Mouse (Mus musculus): ENCODE results near the gene Itgax.

Itgax gene

DNA sequence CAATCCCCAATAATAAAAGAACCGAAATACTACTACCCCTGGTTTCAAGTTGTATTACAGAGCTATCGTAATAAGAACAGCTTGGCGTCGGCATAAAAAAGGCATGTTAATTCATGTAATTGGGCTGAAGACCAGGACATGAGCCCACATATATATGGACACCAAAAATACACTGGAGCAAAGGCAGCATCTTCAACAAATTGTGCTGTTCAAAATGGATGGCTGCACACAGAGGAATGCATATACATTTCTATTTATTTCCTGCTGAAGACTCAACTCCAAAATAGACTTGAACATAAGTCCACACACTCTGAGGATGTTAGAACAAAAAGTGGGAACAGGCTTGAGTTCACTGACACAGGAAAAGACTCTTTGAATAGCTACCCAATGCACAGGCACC, 34.7 kb downstream of the Itgax start:
- DNase-seq, result no peak

DNA sequence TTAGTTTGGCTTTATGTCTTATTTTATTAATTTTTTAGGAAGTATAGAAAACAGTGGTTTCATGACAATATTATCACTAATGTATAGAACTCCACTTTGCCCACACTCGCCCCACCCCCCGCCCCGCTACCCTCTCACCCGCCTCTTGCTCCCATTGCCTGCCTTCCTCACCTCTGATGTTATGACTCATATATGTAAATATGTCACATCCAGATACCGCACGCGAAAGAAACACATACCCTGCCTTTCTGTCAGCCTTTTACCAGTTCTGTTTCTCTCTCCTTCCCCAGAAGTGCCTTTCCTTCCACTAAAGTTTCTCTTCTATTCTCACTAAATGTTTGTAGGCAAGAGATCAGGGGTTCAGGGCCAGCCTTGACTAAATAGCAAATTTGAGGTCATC, 37.0 kb downstream of the Itgax start:
- no peak for DNase-seq

DNA sequence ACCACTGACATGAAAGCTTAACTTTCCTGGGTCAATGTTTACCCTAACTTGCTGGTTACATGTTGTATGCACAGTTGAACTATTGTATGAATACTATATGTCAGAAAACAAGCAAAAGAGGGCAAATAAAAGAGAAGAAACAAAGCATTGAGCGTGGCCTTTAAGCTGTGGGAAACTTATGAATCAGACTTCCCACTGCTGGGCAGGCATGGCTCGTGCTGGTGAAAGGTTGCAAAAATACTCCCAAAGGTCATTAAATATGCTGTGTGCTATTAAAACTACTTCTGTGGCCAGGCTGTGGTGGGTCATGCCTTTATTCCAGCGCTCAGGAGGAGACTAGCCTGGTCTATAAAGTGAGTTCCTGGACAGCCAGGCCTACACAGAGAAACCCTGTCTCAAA, 40.6 kb downstream of the Itgax start:
- DNase-seq, result no peak

DNA sequence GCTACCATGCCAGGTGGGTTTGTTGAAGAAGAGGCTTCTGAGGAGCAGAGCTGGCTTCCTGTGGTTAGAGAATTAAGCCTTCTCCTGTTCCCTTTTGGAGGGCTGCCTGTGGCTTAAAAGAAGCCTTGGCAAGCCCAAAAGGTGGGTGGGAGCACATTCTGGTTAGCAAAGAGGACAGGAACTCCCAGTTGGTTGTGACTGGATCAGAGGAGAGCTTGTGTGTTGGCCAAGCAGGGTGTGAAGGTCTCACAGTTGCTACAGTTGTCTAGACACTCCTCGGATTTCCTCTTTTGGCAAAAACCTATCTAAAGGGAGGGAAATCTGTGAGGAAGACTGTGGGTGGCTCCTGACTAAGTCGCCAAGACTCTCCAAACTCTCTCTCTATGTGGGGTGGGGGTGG, 49.0 kb downstream of the Itgax start:
- no peak for DNase-seq

DNA sequence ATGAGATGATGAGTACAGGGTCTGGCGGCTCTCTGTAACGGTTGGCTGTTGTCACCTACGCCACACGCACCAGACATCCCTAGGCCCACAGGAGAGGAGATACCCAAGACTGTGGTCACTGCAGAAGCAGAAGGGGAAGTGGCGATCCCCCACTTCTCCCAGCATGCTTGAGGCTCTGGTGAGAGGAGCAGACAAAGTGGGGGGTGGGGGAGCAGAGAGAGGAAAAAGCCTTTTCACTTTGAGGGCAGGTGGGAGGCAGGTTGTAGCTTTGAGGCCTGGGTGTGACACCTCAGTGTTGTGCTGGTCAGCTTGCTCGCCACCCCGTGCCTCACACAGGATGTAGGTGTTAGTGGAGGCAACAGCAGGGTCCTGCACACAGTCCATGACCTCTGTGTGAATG, 50.8 kb downstream of the Itgax start:
- peak; percentile 43 for DNase-seq

DNA sequence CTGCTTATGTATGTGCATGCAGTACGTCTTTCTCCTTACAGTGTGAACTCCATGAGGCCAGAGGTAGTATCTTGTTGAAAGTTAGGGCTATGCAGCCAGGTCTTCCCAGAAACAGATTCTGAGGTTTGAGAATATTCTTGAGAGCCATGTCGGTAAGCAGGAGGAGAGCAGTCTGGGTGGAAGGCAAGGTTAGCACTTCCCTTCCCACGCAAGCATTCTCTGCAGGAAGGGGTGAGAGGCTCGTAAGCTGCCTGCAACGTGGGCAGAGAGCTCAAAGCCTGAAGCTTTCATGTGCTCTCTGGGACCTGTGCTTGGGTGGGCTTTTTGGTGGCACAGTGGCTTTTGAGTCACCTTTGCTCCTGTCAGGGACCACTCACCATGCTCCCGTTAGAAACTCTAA, 51.2 kb downstream of the Itgax start:
- peak; percentile 57 for DNase-seq

DNA sequence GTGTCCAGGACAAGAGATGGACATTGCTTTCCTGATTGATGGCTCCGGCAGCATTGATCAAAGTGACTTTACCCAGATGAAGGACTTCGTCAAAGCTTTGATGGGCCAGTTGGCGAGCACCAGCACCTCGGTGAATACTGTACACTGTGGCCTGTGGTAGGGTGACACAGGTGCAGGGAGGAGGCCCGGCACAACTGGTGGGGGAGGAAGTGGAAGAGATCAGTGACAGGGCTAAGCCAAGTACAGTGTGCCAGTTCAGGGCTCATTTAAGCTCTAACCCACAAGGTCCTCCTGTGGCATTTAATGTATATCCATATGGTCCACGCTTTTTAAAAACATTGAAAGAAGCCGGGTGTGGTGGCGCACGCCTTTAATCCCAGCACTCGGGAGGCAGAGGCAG, 52.3 kb downstream of the Itgax start:
- DNase-seq, result peak; percentile 68

Measured in thymus, postnatal 25 days (tissue).